Mouse (Mus musculus): ENCODE results near the gene Arid5b. TPM values are rescaled to one million over a fixed set of nuclear protein-coding genes. Genes with fewer than 3 reads are reported as not detected.

Gene Arid5b
- polyA plus RNA-seq, 1 experiment from 2014 or later, result 33.1 TPM

DNA sequence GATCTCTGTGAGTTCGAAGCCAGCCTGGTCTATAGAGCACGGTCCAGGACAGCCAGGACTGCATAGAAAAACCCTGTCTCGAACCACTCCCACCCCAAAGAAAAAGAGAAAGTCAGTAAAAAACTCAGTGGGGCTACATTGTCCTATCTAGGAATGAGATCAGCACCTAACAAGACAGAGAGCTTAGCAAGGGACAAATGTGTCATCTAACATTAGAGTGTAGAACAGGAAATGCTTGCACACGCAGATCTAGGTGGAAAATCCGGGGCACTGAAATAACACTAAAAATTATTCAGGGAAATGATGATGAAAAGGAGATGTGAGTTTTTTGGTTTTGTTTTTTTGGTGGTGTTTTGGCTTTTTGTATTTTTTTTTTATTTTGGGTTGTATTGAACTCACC, 212.4 kb downstream of the Arid5b start:
- H3K36me3 ChIP-seq, result no peaks in the 10 kb centered on the region
- 82% methylated on average over 5 of the region's 5 CpGs for WGBS
- no peak overlapping the region for H3K4me3 ChIP-seq (replicated peaks)
- no peak overlapping the region for H3K9ac ChIP-seq
- no peaks in the 10 kb centered on the region for H3K9me3 ChIP-seq
- H3K27me3 ChIP-seq (replicated peaks), result no peaks in the 10 kb centered on the region
- no peaks in the 10 kb centered on the region for H3K4me1 ChIP-seq
- ATAC-seq (ENCODE audit: insufficient read depth, low FRiP score, low read depth), result no peak
- no peak overlapping the region for H3K27ac ChIP-seq
- no peak overlapping the region for H3K4me2 ChIP-seq

DNA sequence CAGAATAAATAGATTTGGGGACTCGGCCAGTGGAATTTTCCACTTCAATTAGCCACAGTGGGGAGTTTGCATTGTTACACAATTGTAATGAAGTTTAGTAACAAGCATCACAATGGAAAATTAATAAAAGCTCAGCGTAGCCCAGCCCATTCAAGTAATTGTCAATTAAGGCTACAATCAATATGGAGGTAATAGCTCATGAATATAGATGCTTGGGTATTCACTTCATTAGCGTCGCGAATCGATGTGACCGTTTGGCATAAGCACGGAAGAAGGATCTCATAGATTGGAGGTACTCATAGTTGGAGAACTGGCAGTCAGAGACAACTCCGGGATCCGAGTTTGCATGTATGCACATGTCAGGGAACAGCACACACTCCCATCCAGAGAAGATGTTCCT, 214.0 kb downstream of the Arid5b start:
- Histone ChIP-seq H3K9ac (no peak overlapping the region), H3K9me3 (no peaks in the 10 kb centered on the region), H3K4me3 (replicated peaks) (no peak overlapping the region), H3K36me3 (no peaks in the 10 kb centered on the region), H3K27ac (no peak overlapping the region), H3K4me1 (no peaks in the 10 kb centered on the region), H3K27me3 (replicated peaks) (no peaks in the 10 kb centered on the region), H3K4me2 (no peak overlapping the region)
- 92% methylated on average over 10 of the region's 10 CpGs for WGBS
- ATAC-seq (ENCODE audit: insufficient read depth, low FRiP score, low read depth), result no peak

DNA sequence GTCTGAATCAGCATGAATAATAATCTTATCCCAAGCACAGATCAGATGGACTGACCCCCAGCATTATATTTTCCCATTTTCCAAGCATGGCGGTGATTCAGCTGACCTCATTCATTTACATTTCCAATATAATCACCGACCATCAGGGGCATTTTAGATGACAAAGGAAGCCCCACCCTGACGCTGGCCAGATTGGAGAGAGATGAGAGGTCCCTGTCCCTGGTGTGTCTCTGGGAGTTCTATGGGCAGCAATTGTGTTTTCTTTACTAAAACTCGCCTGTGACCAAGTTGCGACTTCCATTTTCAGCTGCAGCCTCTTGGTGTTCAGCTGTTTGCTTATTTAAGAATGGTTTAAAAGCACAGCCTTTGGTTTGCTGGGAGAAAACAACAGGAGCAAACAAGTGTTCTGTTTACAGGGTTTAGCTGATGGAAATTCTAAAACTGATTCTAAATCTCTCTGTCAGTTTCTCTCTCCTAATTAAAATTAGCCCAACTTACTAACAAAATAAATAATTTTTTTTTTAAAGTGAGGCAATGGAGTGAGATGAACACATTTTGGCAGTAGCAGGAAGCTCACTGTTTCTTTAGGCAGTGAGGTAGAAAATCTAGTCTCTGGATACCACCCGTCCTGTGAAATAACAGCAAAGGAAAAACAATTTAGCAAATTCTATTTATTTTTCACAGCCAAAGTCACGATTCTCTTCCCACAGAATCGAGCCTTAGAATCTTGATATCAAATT, 214.6 kb downstream of the Arid5b start:
- H3K27me3 ChIP-seq (replicated peaks), result no peaks in the 10 kb centered on the region
- H3K36me3 ChIP-seq, result no peaks in the 10 kb centered on the region
- no peak overlapping the region for H3K9ac ChIP-seq
- H3K9me3 ChIP-seq, result no peaks in the 10 kb centered on the region
- no peak for ATAC-seq (ENCODE audit: insufficient read depth, low FRiP score, low read depth)
- no peak overlapping the region for H3K4me3 ChIP-seq (replicated peaks)
- no peak overlapping the region for H3K4me2 ChIP-seq
- H3K27ac ChIP-seq, result no peak overlapping the region
- H3K4me1 ChIP-seq, result no peaks in the 10 kb centered on the region
- 61% methylated on average over 8 of the region's 8 CpGs for WGBS

DNA sequence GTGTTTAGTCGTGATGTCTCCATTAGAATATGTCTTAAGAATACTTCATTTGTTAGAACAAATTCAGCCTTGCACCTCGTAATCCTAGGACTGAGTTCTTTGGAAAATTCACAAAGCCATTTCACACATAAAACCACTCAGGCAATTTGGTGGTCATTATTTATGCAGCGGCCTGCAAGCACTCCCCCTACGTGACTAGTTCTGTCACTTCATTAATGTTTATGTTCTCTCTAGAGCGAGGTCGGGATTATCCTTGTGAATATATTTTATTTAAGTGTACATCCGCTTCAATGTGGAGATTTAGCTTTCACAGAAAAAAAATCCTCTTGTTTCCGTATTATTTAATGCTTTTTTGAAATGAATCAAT, 217.3 kb downstream of the Arid5b start:
- Histone ChIP-seq H3K27ac (peak overlapping the region; percentile 88), H3K4me3 (replicated peaks) (no peak overlapping the region), H3K9me3 (no peaks in the 10 kb centered on the region), H3K36me3 (no peaks in the 10 kb centered on the region), H3K4me1 (no peaks in the 10 kb centered on the region), H3K9ac (no peak overlapping the region), H3K4me2 (peak overlapping the region; percentile 27; the same call in 1 of the 2 replicates), H3K27me3 (replicated peaks) (no peaks in the 10 kb centered on the region)
- no peak for ATAC-seq (ENCODE audit: insufficient read depth, low FRiP score, low read depth)
- WGBS, result 39% methylated on average over 8 of the region's 8 CpGs

DNA sequence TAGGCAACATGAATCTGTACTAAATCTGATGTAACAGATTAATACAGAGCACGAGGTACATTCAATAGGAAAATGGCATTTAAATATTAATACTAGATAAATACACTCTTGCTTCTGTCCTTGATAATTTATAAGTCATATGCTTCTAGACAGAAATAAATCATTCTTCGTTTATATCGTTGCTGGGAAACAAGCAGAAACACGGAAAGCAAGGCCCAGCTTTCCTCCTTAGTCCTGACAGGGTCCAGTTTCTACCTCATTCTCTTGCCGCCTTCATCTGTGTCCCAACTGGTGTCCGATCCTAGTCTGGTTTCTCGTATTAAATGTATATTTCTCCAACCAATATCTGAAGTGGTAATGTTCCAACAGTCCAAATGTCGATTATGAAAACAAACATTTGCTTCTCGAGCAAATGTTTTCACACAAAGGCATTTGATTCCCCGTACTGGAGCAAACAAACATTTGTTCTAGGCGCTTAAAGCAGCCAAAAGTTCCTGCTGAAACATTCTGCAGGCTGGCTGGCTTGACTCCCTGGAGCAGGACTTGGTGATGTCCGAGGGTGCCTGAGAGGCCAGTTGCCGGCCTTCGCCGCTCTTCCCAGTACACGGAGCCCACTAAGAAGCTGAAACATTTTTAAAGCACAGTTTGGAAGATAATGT, 217.8 kb downstream of the Arid5b start:
- Histone ChIP-seq H3K4me3 (replicated peaks) (no peak overlapping the region), H3K4me2 (peak overlapping the region; percentile 27; the same call in 1 of the 2 replicates), H3K27me3 (replicated peaks) (no peaks in the 10 kb centered on the region), H3K36me3 (no peaks in the 10 kb centered on the region), H3K9me3 (no peaks in the 10 kb centered on the region), H3K9ac (no peak overlapping the region), H3K4me1 (no peaks in the 10 kb centered on the region), H3K27ac (peak overlapping the region; percentile 88)
- peak; percentile 22; the same call in 1 of the 2 replicates for ATAC-seq (ENCODE audit: insufficient read depth, low FRiP score, low read depth)
- 27% methylated on average over 16 of the region's 16 CpGs for WGBS

DNA sequence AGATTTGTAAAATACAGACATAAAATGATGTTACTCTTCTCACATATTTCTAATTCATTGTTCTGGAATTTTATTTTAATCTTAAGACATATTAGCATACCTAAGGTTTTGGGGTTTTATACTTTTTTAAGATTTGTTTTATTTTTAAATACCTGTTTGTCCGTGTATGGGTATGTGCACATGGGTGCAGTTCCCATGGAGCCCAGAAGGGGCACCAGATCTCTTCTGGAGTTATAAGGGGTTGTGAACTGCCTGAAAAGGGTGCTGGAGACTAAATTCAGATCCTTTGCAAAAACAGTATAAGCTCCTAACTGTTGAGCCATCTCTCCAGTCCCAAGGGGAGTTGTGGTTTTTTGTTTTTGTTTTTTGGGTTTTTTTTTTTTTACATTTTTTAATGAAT, 220.2 kb downstream of the Arid5b start:
- no peak overlapping the region for H3K9ac ChIP-seq
- WGBS, result 92% methylated on average over 1 of the region's 1 CpGs
- no peak overlapping the region for H3K4me3 ChIP-seq (replicated peaks)
- H3K27me3 ChIP-seq (replicated peaks), result no peaks in the 10 kb centered on the region
- no peaks in the 10 kb centered on the region for H3K36me3 ChIP-seq
- no peak overlapping the region for H3K27ac ChIP-seq
- H3K4me2 ChIP-seq, result no peak overlapping the region
- no peaks in the 10 kb centered on the region for H3K9me3 ChIP-seq
- ATAC-seq (ENCODE audit: insufficient read depth, low FRiP score, low read depth), result no peak
- H3K4me1 ChIP-seq, result no peaks in the 10 kb centered on the region

DNA sequence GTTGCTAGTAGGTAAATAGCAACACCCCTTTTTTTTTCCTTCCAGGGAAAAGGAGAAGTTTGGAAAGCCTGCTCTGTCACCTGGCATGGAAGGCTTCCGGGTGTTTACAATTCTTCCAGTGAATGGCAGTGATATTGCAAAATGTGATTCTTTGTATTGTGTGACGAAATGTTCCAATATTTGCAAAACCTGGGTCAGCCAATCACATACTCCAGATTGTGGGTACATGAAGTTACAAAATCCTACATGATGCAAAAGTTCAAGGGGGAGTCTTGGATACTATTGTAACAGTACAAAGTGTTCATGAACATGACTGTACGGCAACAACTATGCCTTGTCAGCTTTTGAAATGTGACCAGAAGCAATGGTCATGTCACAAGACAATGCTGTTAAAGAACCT, 220.7 kb downstream of the Arid5b start:
- no peak; the same call in 1 of the 2 replicates for ATAC-seq (ENCODE audit: insufficient read depth, low FRiP score, low read depth)
- no peaks in the 10 kb centered on the region for H3K27me3 ChIP-seq (replicated peaks)
- H3K36me3 ChIP-seq, result no peaks in the 10 kb centered on the region
- H3K27ac ChIP-seq, result no peak overlapping the region
- H3K4me3 ChIP-seq (replicated peaks), result no peak overlapping the region
- 77% methylated on average over 3 of the region's 3 CpGs for WGBS
- H3K4me2 ChIP-seq, result no peak overlapping the region
- H3K9me3 ChIP-seq, result no peaks in the 10 kb centered on the region
- no peak overlapping the region for H3K9ac ChIP-seq
- no peaks in the 10 kb centered on the region for H3K4me1 ChIP-seq

DNA sequence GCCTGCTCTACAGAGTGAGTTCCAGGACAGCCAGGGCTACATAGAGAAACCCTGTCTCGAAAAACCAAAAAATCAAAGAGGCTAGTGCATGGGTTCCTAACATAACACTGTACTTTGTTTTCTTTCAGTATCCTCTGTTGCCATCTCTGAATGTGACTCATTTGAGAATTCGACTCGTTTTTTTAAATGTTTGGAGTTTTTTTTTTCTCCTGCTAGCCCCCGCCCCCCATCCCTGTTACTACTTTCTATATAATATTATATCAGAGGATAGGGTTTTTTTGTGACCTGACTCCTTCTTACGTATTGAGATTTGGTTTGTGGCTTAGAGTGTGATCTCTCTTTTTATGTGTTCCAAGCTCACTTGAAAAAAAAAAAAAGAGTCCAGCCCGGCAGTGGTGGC, 223.8 kb downstream of the Arid5b start:
- Histone ChIP-seq H3K9ac (no peak overlapping the region), H3K36me3 (no peaks in the 10 kb centered on the region), H3K4me1 (no peaks in the 10 kb centered on the region), H3K27me3 (replicated peaks) (no peaks in the 10 kb centered on the region), H3K4me3 (replicated peaks) (no peak overlapping the region), H3K27ac (no peak overlapping the region), H3K4me2 (no peak overlapping the region), H3K9me3 (no peaks in the 10 kb centered on the region)
- 80% methylated on average over 6 of the region's 6 CpGs for WGBS
- ATAC-seq (ENCODE audit: insufficient read depth, low FRiP score, low read depth), result no peak

DNA sequence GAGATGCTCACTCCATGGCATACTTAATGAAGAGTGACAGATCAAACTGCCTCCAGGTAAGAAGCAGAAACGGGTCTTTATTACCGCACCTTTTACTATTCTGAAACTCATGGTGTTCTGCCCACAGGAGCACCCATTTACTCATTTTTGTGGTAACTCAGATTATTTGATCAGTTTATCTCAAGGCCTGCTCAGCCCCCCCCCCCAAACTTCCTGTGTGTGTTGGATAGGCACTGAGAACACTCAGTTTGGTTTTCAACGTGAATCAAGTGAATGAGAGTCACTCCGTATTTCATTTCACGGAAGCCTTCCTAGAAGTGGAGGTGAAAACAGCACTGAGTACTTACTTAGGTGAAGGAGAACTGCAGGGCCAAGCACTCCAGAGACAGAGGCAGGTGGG, 224.4 kb downstream of the Arid5b start:
- H3K27ac ChIP-seq, result no peak overlapping the region
- no peak for ATAC-seq (ENCODE audit: insufficient read depth, low FRiP score, low read depth)
- 81% methylated on average over 5 of the region's 5 CpGs for WGBS

DNA sequence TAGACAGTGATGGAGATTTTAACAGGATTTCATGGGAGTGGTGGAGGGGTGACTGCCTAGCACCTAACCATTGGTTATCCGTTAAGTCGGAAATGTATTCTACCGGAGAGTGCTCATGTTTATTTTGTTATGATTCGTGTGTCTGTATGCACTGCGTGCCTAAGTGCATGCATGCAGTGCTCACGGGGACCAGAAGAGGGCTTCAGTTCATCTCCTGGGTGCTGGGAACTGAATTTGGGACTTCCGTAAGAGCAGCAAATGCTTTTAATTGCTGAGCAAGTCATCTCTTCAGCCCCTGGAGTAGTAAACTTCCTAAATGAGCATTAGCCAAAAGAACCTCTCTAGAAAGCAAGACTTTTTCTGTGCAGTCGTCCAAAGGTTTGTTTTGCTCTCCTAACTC, 226.2 kb downstream of the Arid5b start:
- 85% methylated on average over 8 of the region's 8 CpGs for WGBS
- no peak for ATAC-seq (ENCODE audit: insufficient read depth, low FRiP score, low read depth)

More for the DNA sequence above, 224.4 kb downstream of the Arid5b start:
- Histone ChIP-seq H3K9ac (no peak overlapping the region), H3K9me3 (no peaks in the 10 kb centered on the region), H3K27me3 (replicated peaks) (no peaks in the 10 kb centered on the region), H3K4me2 (no peak overlapping the region), H3K36me3 (no peaks in the 10 kb centered on the region), H3K4me1 (no peaks in the 10 kb centered on the region), H3K4me3 (replicated peaks) (no peak overlapping the region)

DNA sequence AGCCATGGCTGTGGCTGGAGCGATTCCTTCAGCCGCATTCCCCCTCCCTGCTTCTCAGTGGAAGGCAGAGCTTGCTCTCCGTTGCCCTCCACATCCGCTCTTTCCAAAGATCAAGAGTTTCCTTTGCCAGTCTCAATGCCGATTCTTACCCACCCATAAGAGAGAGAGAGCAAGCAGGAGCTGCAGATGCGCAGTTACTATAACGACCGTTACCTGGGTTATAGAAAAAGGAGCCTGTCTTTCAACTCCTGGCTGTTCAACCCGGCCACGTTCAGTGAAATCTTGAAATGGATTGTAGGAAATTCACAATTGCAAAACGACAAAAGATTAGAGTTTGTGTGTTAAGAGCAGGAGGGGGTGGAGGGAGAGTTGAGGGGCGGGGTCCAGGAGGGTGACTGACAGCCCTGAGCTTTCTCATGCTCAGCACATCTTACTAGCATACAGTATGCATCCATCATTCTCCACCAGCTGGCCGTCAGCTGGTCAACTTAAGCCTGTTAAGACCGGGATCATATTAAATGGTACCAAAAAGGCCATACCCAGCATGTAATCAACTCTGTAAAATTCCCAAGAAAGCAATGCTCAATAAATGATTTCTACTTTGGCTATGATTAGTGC, 227.1 kb downstream of the Arid5b start:
- H3K27me3 ChIP-seq (replicated peaks), result no peaks in the 10 kb centered on the region
- 81% methylated on average over 14 of the region's 14 CpGs for WGBS
- H3K4me1 ChIP-seq, result no peaks in the 10 kb centered on the region

More for the DNA sequence above, 226.2 kb downstream of the Arid5b start:
- Histone ChIP-seq H3K9ac (no peak overlapping the region), H3K9me3 (no peaks in the 10 kb centered on the region), H3K4me1 (no peaks in the 10 kb centered on the region), H3K27ac (no peak overlapping the region), H3K36me3 (no peaks in the 10 kb centered on the region), H3K4me2 (no peak overlapping the region), H3K4me3 (replicated peaks) (no peak overlapping the region), H3K27me3 (replicated peaks) (no peaks in the 10 kb centered on the region)

DNA sequence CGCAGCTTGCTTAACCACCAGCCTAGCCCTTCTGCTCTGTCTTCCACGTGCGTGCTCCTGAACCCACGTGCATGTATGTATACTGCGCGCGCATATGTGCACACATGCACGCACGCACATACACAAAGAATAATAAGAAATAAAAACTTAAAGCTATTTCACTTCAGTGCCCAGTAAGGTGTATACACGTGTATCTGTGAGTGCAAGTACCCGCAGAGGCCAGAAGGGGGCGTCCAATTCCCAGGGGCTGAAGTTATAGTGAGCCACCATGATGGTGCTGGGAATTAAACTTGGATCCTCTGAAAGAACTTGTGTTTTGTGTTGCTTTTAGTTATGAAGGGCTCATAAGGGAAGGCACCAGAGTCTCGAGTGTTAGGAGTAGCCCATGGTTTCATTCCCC, 227.7 kb downstream of the Arid5b start:
- Histone ChIP-seq H3K27me3 (replicated peaks) (no peaks in the 10 kb centered on the region), H3K4me3 (replicated peaks) (no peak overlapping the region), H3K27ac (no peak overlapping the region), H3K9ac (no peak overlapping the region), H3K9me3 (no peaks in the 10 kb centered on the region), H3K36me3 (no peaks in the 10 kb centered on the region), H3K4me2 (no peak overlapping the region), H3K4me1 (no peaks in the 10 kb centered on the region)
- no peak for ATAC-seq (ENCODE audit: insufficient read depth, low FRiP score, low read depth)
- 89% methylated on average over 13 of the region's 13 CpGs for WGBS

More for the DNA sequence above, 227.1 kb downstream of the Arid5b start:
- no peaks in the 10 kb centered on the region for H3K36me3 ChIP-seq
- no peaks in the 10 kb centered on the region for H3K9me3 ChIP-seq
- no peak overlapping the region for H3K27ac ChIP-seq
- no peak overlapping the region for H3K4me2 ChIP-seq
- no peak overlapping the region for H3K9ac ChIP-seq
- ATAC-seq (ENCODE audit: insufficient read depth, low FRiP score, low read depth), result no peak
- no peak overlapping the region for H3K4me3 ChIP-seq (replicated peaks)
